Mouse (Mus musculus) left cerebral cortex, postnatal 25 days (tissue): Measurements from ENCODE around the gene Tomm70a. TPM values are rescaled to one million over a fixed set of nuclear protein-coding genes. Genes with fewer than 3 reads are reported as not detected.

Experiments used
- DNase-seq, 2 experiments: peaks; one replicate each; pipeline ENCODE4 v3.0.0; 2022; ENCODE audit warnings: low spot score in 2 of 2, mixed read lengths in 1 of 2
- intact Hi-C: fragments of 180-260 bp; cut with DNase I; formaldehyde crosslinking; loops from one replicate; pipeline ENCODE4 v1.15.1; 2025
- total RNA-seq, 2 experiments: library from RNA; stranded (reverse); gene quantifications; 2 replicates each; pipeline ENCODE4 v1.2.3; 2021

Tomm70a gene
- total RNA-seq, result 100 to 1,000 TPM; 105 to 110 TPM

- DNase-seq, result peak; percentile 96 to 98
- intact Hi-C loops, result loop anchor here (5.0 kb wide), 1 partner anchor 46 kb away; the partner anchor contains the start of gene Nit2
These were observed at the start of gene Tomm70a for GRCm38 (mm10) chr16:57120913-57121815. Gene Tomm70a (plus strand): TSS chr16:57121703.

- intact Hi-C loops, result no loop called here
- no peak for DNase-seq
These were observed 45.5 kb upstream of the Tomm70a start for GRCm38 (mm10) chr16:57075986-57076385.

GRCm38 (mm10) chr16:57079577-57079976 lies 41.9 kb upstream of the Tomm70a start:
- DNase-seq, result no peak
- intact Hi-C loops, result no loop called here

GRCm38 (mm10) chr16:57092460-57092859 lies 29.0 kb upstream of the Tomm70a start:
- DNase-seq, result peak; percentile 50 to 75
- intact Hi-C loops, result loop anchor here (2.0 to 5.0 kb wide), 2 partner anchors 170 to 322 kb away; no protein-coding TSS in a partner anchor

- no peak for DNase-seq
- intact Hi-C loops, result loop anchor here (2.0 to 5.0 kb wide), 2 partner anchors 171 to 322 kb away; no protein-coding TSS in a partner anchor
These were observed 28.4 kb upstream of the Tomm70a start for GRCm38 (mm10) chr16:57092911-57093605.

GRCm38 (mm10) chr16:57098468-57099144 lies 22.9 kb upstream of the Tomm70a start:
- no peak for DNase-seq
- intact Hi-C loops, result no loop called here

GRCm38 (mm10) chr16:57099572-57100237 lies 21.8 kb upstream of the Tomm70a start:
- intact Hi-C loops, result no loop called here
- no peak for DNase-seq

- intact Hi-C loops, result no loop called here
- no peak for DNase-seq
These were observed 20.3 kb upstream of the Tomm70a start for GRCm38 (mm10) chr16:57101174-57101573.

- DNase-seq, result no peak
- intact Hi-C loops, result no loop called here
These were observed 15.1 kb upstream of the Tomm70a start for GRCm38 (mm10) chr16:57106185-57106960.

GRCm38 (mm10) chr16:57116066-57116465 lies 5.4 kb upstream of the Tomm70a start:
- peak in 1 of 2 experiments; percentile 4 for DNase-seq
- intact Hi-C loops, result no loop called here

GRCm38 (mm10) chr16:57117562-57117961 lies 3.9 kb upstream of the Tomm70a start:
- intact Hi-C loops, result no loop called here
- no peak for DNase-seq

GRCm38 (mm10) chr16:57121816-57122415 lies 413 bp downstream of the Tomm70a start:
- peak; percentile 9 to 10 for DNase-seq
- intact Hi-C loops, result loop anchor here (5.0 kb wide), 1 partner anchor 45 kb away; the partner anchor contains the start of gene Nit2

- intact Hi-C loops, result loop anchor here (5.0 kb wide), 1 partner anchor 44 kb away; the partner anchor contains the start of gene Nit2
- DNase-seq, result peak in 1 of 2 experiments; percentile 12
These were observed 1.4 kb downstream of the Tomm70a start for GRCm38 (mm10) chr16:57122682-57123445.

GRCm38 (mm10) chr16:57126268-57126667 lies 4.8 kb downstream of the Tomm70a start:
- intact Hi-C loops, result no loop called here
- no peak for DNase-seq

- intact Hi-C loops, result no loop called here
These were observed 6.3 kb downstream of the Tomm70a start for GRCm38 (mm10) chr16:57127825-57128224.

GRCm38 (mm10) chr16:57130752-57131400 lies 9.4 kb downstream of the Tomm70a start:
- no peak for DNase-seq
- intact Hi-C loops, result no loop called here

More at GRCm38 (mm10) chr16:57127825-57128224, 6.3 kb downstream of the Tomm70a start:
- DNase-seq, result no peak

- no peak for DNase-seq
- intact Hi-C loops, result no loop called here
These were observed 10.0 kb downstream of the Tomm70a start for GRCm38 (mm10) chr16:57131544-57131943.
